Mouse (Mus musculus): ENCODE results near the gene Cops8. TPM values are rescaled to one million over a fixed set of nuclear protein-coding genes. Genes with fewer than 3 reads are reported as not detected.

The Cops8 gene
- total RNA-seq, 2 experiments from 2014 or later = 91.2 to 93.5 TPM

DNA sequence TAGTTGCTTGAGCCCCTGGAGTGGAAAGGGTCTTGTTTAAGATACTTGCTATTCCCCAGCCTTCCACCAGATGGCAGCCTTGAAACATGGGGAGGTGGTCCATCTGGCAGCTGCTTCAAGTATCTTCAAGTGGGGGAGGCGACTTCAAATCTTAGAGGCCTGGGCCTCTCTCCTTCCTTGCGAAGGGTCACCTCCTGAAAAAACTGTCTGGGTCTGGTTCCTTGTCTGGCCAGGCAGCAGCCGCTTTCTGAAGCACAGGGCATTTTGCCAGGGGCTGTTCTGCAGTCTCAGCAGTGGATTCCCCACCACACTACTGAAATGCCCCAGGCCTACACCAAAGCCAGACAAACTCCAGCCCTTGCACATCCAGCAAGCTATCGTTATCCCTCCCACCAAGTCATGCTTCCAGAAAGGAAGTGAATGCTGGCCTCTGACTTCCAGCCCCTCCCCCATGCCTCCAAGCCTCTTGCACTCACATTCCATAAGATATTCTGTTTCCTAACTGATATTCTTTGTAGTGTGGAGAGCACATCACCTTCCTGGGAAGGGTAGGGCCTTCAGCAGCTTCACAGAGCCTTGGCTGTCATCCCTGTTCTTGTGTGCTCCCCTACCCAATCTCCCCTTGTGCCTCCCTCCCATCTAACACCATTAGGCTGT, 48.1 kb downstream of the Cops8 start:
- DNase-seq (ENCODE audit: low spot score) = peak; percentile 83

DNA sequence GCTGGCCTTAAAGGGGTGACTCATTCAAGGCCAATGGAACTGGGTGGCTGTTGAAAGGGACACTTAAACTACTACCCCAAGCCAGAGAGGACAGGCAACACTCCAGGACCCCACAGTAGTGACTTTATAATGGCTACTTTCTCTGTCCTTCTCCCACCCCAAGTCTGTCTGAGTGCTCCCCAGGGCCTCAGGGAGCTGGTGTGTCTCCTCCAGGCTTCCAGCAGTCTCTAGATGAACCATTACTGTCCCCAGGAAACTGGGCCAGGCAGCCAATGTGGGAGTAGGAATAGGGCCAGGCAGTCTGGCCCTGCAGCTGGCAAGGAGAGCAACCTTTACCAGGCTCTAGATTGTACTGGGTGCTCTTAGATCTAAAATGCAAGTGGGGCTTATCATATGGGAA, 49.0 kb downstream of the Cops8 start:
- DNase-seq (ENCODE audit: low spot score) = no peak

GRCm38 (mm10) chr1:90652553-90652952, 49.8 kb downstream of the Cops8 start:
- no peak for DNase-seq (ENCODE audit: low spot score)

DNA sequence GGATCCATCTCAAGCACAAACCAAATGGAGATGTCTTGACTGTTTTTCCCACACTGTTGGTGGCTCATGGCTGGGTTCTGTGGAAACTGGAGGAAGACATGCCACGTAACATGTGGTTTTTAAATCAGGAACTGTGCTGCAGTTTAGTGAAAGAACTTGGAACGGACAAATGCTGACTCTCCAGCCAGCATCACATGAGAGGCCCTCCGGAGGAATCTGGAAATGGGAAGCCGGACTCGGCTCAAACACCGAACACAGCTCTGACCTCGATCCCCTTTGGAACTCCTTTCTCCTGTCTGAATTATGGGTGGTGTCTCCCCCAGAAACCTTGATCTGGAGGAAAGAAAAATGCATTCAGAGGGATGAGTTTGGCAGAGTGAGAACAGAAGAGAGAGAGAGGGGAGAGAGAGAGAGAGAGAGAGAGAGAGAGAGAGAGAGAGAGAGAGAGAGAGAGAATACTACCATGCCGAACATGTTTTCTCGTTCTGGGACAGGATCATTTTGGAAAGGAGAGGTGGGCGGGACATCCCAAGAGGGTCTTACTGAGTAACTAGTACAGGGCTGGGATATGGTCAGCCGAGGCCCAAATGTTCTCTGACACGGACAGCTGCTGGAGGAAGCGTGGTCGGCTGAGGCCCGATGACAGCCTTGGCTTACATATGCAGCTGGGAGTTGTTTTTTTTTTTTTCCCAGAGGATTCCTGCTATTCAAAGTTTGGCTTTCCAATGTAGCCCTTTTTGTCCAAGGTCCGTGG, 53.9 kb downstream of the Cops8 start:
- peak; percentile 80 for DNase-seq (ENCODE audit: low spot score)

- no peak for DNase-seq (ENCODE audit: low spot score)
Measured at GRCm38 (mm10) chr1:90657292-90658050, 54.7 kb downstream of the Cops8 start.

DNA sequence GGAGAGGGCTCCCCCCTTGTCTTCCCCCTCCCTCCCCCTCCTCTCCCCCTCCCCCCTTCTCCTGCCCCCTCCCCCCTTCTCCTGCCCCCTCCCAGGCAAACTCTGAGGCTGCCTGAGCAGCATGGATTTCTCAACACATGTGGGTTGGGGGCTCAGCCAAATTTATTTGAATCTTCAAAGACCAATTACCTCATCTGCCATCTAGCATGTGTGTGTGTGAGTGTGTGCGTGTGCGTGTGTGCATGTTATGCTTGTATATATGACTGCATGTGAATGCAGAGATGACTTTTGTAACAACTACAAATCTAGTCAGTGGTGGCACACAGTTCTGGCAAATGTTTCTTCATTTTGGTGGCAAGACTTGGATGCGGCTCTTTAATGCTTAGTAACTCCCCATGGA, 55.8 kb downstream of the Cops8 start:
- DNase-seq (ENCODE audit: low spot score) = no peak

GRCm38 (mm10) chr1:90660150-90660549, 57.4 kb downstream of the Cops8 start:
- no peak for DNase-seq (ENCODE audit: low spot score)

- DNase-seq (ENCODE audit: low spot score) = peak; percentile 26
Measured at GRCm38 (mm10) chr1:90662491-90662890, 59.7 kb downstream of the Cops8 start.

Other genes with a start within 250 kb of the Cops8 start
- gene Col6a3, start 241.0 kb downstream of the Cops8 start, total RNA-seq (2021) = 10 to 100 TPM; 24.8 to 30.5 TPM

Data from gastrocnemius, adult 18-20 months (tissue).